8 mouse cellular contexts compared by ENCODE assay signal in the genomic region with DNA sequence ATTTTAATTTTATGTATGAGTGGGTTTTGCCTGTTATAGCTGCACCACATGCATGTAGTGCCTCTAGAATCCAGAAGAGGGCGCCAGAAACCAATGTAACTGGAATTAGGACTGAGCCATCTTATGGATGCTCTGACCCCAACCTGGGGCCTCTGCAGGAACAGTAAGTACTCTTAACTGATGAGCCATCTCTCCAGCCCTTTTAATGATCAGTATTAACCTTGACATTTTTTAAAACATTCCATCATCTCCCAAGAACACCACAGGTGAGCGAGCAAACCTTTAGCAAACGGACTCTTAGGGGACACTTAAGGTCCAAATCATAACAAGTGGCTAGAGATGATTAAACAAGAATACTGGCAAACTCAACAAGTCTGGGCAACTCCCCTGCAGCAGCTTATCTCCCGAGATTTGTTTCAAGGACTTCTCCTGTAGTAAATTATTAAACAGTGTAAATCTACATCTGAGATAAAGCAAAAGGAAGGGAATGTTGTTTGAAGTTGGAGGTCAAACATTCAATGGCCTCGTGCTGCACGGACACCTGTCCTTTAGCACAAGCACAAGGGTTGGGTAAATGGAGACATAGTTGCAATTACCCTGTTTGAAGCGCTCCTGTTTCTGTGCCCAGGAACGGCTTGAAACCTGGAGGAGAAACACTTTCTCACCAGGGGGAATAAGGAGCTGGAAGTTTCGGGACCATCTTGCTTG.
A peak's percentile ranks its signal among the peaks of the same experiment; 100 is the strongest.
DNase-seq lines count a peak whose midpoint lies in the region; ATAC-seq lines count a peak whose summit lies in the region.

No protein-coding gene starts in this region.

- no peak overlapping the region for H3K4me3 ChIP-seq in heart, embryonic 10.5 days

- no peak overlapping the region for H3K27ac ChIP-seq in heart, embryonic 10.5 days

- peak; percentile 93 for DNase-seq in heart, adult 11 months
- DNase-seq in heart, embryonic 10.5 days (ENCODE audit: low spot score) = no peak
- peak; percentile 77 for DNase-seq in CD4-positive, CD25-positive, alpha-beta regulatory T cell, adult 2 months (ENCODE audit: low read depth, low spot score)
- DNase-seq in adrenal gland, postnatal 25 days = peak; percentile 61
- peak; percentile 17 for DNase-seq in gastrocnemius, postnatal 14 days
- DNase-seq in kidney, postnatal 4 days = peak; percentile 80 to 83
- DNase-seq in testis, postnatal 10 days (ENCODE audit: low spot score) = peak; percentile 76

- no peaks in the 10 kb centered on the region for H3K27me3 ChIP-seq in heart, embryonic 10.5 days (ENCODE audit: insufficient read depth, poor library complexity, severe bottlenecking)

- intact Hi-C loops in gastrocnemius, postnatal 14 days (cut with DNase I; ENCODE audit: low total_unique reads) = loop anchor here (5.0 kb wide), 1 partner anchor 222 kb away; no protein-coding TSS in a partner anchor

- H3K4me1 ChIP-seq in heart, embryonic 10.5 days = peaks cover 16% of the 10 kb centered on the region; the same call in 1 of the 2 replicates

- WGBS in heart, embryonic 10.5 days = 70% methylated on average over 9 of the region's 9 CpGs

- no peaks in the 10 kb centered on the region for H3K36me3 ChIP-seq in heart, embryonic 10.5 days

- peak; percentile 66; the same call in 1 of the 2 replicates for ATAC-seq in megakaryocyte, adult 5-6 weeks (ENCODE audit: poor library complexity, severe bottlenecking)

- H3K9me3 ChIP-seq in heart, embryonic 10.5 days = no peaks in the 10 kb centered on the region
